Mouse (Mus musculus) small intestine, adult 2 months (tissue): Measurements from ENCODE around the gene Fank1.

Source experiments
- CTCF ChIP-seq: fragments of 200-500 bp; IDR thresholded peaks from 2 replicates; pipeline ENCODE4 v1.5.1; 2012; ENCODE audit warnings: low read depth, mild to moderate bottlenecking, control low read depth, inconsistent platforms, low read length, moderate library complexity, mixed read lengths; ENCODE audit not compliant: insufficient replicate concordance, insufficient read length; ENCODE audit errors: extremely low read depth
- POLR2A ChIP-seq: fragments of 200-500 bp; IDR thresholded peaks from 2 replicates; pipeline ENCODE4 v1.6.1; 2012; ENCODE audit warnings: low read depth, mild to moderate bottlenecking, control low read depth, inconsistent platforms, low read length, moderate library complexity

DNA sequence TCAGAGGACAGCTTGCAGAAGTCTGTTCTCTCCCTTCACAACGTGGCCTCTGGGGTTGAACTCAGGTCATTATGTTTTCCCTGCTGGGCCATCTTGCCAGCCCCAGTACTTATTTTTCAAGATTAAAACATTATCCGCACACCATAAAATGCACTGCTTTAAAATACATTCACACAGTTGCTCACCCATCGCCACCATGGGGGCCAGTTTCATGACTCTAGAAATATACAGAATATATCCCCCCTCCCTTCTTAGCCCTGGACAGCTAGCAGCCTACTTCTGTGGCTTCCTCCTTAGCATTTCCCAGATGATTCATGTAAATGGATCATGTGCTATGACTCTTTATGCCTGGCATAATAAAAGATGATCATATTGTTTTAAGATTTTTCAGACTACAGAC lies 99.5 kb downstream of the Fank1 start:
- TF ChIP-seq CTCF (no peak), POLR2A (no peak)
